Mouse (Mus musculus): Measurements from ENCODE around the gene Smad1.

Smad1 gene

GRCm38 (mm10) chr8:79294610-79295275 lies 104.6 kb downstream of the Smad1 start, which contains the start of gene Mmaa:
Gene Mmaa, minus strand, starts transcription at chr8:79294937.
- DNase-seq, result peak; percentile 96 to 99

GRCm38 (mm10) chr8:79293841-79294240 lies 105.5 kb downstream of the Smad1 start:
- no peak for DNase-seq

GRCm38 (mm10) chr8:79292712-79293264 lies 106.5 kb downstream of the Smad1 start:
- DNase-seq, result no peak

GRCm38 (mm10) chr8:79289592-79289991 lies 109.7 kb downstream of the Smad1 start:
- DNase-seq, result peak; percentile 42 to 43

GRCm38 (mm10) chr8:79288681-79289080 lies 110.6 kb downstream of the Smad1 start:
- no peak for DNase-seq

Measured in kidney, postnatal 25 days (tissue).